Mouse (Mus musculus) large intestine, adult 2 months (tissue): ENCODE data around the gene Jmjd6. TPM values are rescaled to one million over a fixed set of nuclear protein-coding genes. Genes with fewer than 3 reads are reported as not detected.
"Not testable (repeated sequence)": the region's sequence is repeated elsewhere in the genome, so short reads cannot be mapped to it uniquely, and the experiment has no call there.

Source experiments
- DNase-seq: peaks from one replicate; pipeline ENCODE4 v3.0.0-alpha.2; 2012; ENCODE audit warnings: low read depth, low spot score
- WGBS: fragments of 180-500 bp; shearing (Covaris S2); methylation state at CpG from one replicate; pipeline ENCODE4 v1.1.7; 2018; 5-methylcytosine and 5-hydroxymethylcytosine counted together
- polyA plus RNA-seq: library from polyadenylated mRNA; depleted of rRNA; stranded (reverse); fragments of >200 nt; gene quantifications from 2 replicates; pipeline ENCODE4 v1.2.3, GENCODE M21; 2012

Gene Jmjd6
- polyA plus RNA-seq, 1 experiment, result 26.6 TPM

DNA sequence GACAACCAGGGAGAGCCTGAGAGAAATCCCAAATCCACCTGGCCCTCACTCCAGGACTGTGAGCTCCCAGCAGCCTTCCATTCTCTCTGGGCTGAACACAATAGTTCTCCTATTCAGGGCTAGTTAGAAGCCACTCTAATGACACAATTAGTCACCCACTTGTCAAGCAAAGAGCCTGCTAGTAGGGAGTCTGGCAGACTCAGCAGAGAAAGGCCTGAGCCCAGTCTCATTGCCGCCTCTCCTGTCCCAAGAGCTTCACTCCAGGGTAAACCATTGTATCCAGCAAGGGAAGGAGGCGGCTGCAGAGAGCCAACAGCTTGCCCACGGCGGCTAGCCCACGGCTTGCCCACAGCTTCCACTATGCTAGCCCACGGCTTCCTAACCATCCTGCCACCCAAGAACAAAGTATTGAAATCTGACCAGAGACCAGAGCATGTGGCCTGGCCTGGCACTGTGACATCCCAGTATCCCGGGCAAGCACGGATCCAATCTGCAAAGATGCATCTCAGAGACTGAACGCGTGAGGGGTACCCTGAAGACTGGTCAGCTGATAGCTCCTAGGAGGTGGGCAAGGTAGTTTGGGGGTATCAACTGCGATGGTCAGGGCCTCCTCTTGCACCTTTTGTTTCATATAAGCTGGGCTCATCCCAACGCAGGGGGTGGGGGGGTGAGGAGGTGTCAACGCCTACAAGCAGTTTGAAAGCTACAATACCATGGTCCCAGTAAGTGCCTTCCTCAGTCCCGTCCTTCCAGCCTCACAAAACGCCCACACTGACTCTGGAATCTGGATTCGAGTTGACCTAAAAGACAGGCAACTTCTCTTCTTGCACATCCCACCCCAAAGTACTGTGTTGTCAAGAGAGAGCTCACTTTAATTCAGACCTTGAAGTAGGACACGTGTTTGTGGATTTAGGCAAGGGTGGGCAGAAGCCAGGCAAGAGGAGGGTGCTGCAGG is 16.4 kb downstream of the Jmjd6 start:
- WGBS, result 56% methylated on average over 17 of the region's 17 CpGs
- no peak for DNase-seq

DNA sequence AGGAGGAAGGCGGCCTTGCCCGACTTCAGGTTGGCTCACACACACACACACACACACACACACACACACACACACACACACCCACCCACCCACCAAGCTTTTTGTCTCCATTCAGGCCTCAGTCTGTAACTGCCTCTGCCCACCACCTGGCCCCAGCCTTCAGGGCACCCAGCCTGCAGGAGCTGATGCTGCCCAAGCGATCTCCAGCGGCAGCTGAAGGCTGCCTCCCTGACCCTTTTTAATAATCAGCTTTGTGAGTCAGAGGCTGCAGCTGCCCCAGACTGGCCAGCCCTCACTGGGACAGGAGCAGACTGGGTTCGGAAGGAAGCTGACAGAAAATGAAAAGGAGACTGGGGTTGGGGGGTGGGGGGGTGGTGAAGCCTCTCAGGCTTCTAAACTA is 18.0 kb downstream of the Jmjd6 start:
- WGBS, result 83% methylated on average over 5 of the region's 5 CpGs
- no peak for DNase-seq

DNA sequence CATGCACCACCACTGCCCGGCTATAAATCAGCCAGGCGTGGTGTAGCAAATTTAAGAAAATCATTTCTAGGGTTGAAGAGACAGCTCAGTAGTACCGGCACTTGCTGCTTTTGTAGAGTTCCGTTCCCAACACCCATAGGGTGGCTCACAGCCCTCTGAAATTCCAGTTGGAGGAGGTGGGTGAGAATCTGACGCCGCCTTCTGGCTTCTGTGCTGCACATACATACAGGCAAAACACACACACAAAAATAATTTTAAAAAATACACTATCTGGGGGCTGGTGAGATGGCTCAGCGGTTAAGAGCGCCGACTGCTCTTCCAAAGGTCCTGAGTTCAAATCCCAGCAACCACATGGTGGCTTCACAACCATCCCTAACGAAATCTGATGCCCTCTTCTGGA is 19.4 kb downstream of the Jmjd6 start:
- DNase-seq, result not testable (repeated sequence)
- 96% methylated on average over 10 of the region's 10 CpGs for WGBS

DNA sequence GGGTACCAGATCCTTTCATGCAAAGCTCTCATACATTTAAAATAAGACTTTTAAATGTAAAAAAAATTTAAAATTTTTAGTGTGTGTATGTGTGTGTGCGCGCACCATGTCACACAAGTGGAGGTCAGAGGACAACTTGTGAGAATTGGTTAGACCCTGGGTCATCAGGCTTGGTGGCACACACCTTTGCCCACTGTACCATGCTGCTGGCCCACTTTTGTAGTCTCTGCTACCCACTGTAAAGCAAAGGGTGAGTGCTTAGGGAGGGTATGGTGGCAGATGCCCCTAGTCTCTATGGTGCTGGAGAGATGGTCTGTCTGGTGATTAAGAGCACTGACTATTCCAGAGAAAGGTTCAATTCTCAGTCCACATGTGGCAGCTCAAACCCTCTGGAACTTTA is 20.0 kb downstream of the Jmjd6 start:
- WGBS, result 100% methylated on average over 2 of the region's 2 CpGs
- DNase-seq, result no peak

DNA sequence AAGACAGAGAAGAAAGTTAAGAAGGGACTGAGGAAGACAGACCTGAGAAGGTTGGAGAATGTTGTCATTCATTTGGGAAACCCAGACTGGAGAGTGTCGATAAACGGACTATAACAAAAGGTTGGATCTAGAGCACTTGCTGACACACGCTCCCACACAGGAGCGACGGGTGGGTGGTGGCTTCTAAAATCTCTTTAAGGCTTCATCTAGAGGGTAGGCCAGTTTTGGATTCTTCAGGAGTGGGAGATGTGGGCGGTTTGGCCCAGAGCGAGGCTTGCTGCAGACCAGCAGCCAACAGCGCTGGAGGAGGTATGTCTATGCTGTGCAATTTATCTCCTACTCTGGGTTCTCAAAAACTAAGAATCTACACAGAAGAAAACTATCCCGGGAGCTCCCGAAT is 20.6 kb downstream of the Jmjd6 start:
- WGBS, result 80% methylated on average over 10 of the region's 10 CpGs
- DNase-seq, result no peak

DNA sequence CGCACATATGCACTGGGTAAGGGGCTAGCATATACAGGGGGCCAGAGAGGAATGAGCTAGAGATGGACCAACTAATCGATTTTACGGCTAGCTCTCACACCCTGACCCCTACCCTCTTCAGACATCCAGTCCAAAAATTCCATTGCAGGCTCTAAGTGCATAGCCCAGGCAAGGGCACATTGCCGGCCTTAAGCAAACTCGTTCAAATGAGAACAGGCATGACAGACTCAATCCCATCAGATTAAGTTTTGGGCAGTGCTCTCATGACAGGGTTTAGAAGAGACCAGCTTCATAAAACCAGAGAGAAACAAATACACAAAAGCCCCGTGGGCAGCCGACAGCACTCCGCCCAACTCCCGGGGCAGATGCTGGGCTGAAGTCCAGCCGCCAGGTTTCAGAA is 21.0 kb downstream of the Jmjd6 start:
- DNase-seq, result no peak
- 40% methylated on average over 10 of the region's 10 CpGs for WGBS

DNA sequence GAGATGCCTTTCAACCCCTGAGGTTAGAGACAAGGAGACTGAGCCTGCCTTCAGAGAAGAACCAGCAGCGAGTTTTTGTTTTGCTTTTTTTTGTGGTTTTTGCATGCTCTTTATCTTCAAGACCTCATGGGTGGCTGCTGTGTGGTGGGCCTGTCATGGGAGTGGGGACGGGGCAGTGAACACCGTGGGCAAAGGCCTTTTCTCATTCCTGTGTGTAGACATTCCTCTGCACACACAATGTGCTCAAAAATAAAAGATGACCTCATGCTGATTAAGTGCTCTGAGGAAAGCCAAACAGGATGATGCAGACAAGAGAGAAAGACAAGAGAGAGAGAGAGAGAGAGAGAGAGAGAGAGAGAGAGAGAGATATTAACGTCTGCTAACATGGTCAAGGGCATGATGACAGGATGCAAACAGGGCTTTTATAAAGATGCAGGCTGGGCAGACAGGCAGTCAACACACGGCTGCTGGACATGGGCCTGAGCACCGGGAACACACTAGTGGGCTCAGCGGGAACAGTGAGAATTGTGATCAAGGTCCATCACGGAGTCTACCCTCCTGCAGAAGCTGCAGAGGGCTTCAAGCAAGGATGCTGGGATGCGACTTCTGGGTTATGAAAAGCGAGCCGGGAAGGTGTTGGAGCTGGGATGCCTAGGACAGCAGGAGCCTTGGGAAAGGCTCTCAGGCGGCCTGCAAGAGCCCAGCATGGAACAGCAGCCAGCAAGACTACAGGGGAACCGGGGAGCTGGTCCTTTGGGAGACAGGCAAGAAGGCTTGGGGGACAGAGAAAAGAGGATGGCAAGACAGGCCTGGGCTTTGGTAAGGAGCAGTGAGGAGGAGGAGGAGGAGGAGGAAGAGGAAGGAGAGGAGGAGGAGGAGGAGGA is 21.9 kb downstream of the Jmjd6 start:
- 74% methylated on average over 13 of the region's 13 CpGs for WGBS
- DNase-seq, result no peak

DNA sequence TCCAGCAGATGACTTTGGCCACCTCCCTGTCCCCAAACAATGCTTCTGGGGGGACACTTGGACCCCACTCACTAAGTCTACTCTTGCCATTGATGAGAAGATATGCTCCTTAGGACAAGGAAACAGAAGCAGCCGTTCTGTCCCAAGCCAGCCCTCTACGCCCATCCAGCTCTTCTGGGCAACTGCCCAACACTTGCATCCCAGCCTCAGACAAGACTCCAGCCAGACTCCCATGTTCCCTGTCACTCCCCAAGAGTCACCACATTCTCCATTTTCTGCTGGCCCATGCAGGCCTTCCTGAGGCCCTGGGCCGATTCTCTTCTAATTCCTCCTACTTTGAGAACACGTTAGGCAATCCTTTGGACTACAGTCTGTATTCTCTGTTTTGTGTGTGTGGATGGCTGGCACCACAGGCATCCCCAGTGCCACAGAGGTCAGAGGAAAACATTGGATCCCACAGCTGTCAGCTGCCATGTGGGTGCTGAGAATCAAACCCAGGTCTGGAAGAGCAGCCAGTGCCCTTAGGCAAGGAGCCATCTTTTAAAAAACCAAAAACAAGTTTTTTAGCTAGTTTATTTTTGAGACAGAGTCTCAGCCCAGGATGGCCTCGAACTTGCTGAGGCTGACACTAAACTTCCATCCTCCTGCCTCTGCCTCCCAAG is 23.2 kb downstream of the Jmjd6 start:
- no peak for DNase-seq
- WGBS, result 60% methylated on average over 5 of the region's 5 CpGs

DNA sequence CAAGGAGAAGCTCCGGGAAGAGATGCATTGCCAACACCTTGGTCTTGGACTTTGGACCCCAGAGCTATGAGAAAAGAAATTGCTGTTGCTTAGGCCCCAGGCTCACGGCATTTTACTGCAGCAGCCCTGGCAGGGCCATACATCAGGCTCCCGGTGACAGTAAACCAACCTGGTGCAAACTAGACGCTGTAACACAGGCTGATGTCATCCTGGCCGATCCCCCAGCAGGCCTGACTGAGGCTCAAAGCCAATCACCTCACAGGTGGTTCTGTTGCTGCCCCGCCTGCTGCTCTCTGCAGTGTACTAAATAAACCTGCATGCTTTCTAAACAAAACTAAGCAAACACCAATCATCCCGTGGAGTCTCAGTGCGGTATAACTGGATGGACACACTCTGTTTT is 24.5 kb downstream of the Jmjd6 start:
- DNase-seq, result peak; percentile 45
- 19% methylated on average over 8 of the region's 8 CpGs for WGBS

DNA sequence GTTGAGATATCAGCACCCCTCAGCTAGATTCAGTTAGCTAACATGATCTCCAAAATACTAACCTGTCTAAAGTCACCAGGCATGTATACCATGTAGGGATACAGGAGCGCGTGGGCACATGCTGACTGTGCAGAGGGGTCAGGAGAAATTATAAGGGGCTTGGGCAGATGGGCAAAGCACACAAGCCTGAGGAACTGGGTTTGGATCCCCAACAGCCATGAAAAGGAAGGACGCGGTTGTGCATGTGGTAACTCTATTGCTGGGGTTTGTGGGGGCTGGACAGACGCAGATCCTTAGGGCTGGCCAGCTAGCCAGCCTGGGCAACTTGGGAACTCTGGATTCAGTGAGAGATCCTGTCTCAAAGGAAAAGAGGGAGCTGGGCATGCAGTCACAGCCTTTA is 25.7 kb downstream of the Jmjd6 start:
- DNase-seq, result no peak
- WGBS, result 95% methylated on average over 5 of the region's 5 CpGs

DNA sequence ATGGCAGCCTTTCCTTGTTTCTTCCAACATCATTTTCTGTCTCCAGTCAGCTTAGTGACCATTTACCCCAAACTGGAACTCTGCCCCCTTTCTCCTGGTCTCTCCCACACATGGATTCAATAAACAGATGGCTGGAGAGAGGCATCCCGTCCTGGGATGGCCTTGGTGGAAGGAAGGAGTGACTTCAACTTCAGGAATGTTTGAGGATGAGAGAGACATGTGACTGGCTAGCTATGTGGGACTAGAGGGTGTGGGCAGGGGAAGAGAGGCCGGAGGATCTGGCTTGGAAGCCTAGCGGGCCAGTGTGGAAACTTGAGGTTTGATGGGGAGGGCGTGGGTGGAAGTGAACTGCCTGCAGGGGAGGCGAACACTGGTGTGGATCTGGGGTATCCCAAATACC is 26.5 kb downstream of the Jmjd6 start:
- WGBS, result 70% methylated on average over 5 of the region's 5 CpGs
- DNase-seq, result no peak

DNA sequence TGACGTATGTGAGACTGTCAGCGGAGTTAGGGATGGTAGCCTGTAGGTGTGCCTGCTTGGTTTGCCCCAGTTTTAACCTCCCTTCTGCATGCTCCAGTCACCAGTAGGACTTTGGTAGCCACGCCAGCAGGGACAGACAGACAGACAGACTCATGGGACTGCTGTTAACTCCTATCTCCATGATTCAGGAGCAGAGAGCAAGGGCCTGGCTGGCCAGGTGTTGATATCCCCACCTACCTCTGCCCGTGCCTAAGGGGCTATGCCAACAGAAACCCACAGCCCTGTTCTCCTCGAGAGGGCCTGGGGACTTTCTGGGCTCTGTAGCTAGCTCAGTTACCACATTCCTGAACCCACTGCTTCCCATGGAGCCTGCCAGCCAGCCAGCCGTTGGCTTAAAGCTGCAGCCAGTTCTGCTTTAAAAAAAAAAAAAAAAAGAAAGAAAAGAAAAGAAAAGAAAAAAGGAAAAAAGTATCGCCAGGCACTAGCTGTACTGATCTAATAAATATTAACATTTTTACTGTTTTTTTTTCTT is 28.3 kb downstream of the Jmjd6 start:
- no peak for DNase-seq
- 69% methylated on average over 7 of the region's 7 CpGs for WGBS

DNA sequence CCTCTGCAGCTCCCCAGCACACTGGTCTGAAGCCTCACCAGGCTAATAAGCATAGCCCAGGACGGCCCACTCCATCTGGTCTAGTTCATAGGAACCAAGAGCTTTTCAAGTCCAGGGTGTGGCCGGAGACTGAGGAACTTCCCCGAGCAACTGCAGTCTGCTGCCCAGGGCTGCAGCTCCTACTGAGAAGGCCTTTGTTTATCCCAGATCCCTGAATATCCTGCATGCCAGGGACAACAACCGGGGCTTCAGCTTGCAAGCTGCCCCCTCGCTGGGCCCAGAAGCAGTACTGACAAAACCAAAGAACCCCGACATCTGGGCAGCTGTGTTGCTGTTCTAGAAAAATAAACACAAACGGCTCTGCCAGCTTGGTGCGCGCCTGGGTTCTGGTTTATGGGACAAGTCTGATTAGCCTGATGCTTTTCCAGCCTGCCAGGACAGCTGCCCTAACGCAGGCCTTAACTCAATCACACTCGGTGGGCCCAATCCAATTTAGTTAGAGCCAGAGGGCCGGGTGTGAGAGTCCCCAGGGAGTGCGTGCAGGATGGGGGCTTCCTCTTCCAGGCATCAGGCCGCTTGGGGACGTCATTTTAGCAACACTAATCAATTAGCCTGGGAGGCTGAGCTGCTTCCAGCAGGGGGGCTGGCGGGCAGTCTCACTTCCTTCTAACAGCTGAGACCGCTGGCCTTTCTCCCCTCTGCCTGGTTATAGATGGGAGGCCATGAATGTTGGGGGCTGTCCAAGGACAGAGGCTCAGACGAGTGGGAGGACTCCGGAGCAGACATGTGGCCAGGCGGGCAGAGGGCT is 29.0 kb downstream of the Jmjd6 start:
- 33% methylated on average over 20 of the region's 20 CpGs for WGBS
- no peak for DNase-seq

DNA sequence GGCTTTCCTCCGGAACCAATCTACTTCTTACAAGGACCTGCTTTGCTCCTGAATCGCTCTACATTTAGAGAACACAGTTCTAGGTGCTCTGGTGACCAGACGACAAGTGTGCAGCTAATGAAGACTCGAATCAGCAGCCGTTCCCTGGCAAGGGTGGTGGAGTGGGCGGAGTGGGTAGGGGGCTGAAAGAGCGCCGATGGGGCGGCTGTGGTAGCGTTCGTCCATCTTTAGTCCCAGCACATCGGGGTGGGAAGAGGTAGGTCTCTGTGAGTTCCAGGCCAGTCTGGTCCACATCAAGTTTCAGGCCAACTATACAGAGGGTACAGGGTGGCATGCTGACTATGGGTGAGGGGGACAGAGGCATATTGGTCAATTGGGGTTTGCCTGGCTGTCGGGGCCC is 29.6 kb downstream of the Jmjd6 start:
- DNase-seq, result no peak
- WGBS, result 91% methylated on average over 13 of the region's 13 CpGs

DNA sequence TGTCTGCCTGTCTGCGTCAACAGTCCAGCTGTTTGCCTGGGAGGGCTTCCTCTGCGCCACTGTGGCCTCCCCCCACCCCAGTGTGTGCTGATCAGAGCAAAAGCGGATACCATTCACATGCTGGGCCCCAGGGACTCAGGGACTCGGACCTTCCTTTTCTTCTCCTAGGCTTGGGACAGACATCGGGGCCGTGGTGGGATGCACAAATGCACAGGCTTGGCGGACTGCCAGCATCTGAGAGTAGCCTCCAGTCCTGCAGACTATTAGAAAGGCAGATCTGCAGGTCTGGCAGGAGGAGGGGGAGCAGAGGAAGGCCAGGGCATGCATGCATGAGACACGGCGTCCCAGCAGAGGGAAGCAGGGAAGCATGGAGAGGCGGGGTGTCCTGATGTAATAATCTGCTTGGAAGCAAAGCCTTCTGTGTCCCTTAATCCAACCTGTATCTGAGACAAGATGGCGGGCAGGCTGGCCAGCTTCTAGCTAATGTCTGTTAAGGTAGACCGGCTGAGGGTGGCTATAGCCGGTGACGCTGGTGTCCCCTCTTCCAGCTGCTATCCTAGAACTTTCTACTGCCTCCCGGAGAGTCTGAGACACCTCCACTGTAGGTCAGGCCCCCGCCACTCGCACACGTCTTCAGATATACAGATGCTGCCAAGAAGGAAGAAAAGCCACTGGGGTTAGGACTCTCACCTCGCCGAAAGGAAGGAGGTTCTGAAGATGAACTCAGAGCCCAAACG is 30.3 kb downstream of the Jmjd6 start:
- no peak for DNase-seq
- WGBS, result 74% methylated on average over 21 of the region's 21 CpGs

DNA sequence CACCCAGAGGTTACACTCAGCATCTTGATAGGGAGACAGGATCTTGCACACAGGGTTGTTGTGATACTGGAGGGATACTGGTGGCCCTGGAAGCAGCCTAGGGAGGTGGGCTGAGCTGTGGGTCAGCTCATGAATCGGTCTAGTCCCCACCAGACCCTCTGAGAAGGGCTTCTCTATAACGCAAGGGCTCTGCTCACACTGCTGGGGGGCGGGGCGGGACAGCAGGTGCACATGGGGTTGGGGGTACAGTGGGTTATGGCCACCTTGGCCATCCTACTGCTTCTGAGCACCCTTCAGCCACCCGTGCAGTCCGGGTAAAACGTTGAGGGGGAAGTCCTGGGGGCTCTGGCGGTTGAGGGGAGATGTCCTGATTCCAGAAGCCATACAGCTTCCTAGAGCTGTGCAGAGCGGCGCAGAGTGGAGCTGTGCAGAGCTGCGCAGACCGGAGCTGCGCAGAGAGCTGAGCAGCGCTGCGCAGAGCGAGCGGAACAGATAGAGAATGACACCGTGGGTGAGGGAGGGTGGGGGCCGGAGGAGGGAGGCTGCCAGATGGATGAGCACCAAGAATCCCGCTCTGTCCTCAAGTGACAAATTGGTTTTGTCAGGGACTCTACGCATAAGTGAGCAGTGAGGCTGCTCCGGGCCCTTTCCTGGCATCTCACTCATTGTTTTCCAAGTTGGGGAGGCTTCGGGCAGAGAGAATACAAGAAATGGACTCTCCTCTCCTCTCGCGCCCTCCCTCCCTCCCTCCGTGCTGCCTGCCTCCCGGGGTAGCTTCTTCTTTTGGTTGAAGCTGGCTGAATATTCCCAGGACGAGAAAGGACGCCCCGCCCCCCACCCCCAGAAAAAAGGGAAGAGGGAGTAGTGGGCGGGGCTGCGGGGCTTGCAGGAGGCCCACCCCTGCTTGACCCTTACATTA is 32.0 kb downstream of the Jmjd6 start:
- 50% methylated on average over 32 of the region's 32 CpGs for WGBS
- DNase-seq, result no peak

DNA sequence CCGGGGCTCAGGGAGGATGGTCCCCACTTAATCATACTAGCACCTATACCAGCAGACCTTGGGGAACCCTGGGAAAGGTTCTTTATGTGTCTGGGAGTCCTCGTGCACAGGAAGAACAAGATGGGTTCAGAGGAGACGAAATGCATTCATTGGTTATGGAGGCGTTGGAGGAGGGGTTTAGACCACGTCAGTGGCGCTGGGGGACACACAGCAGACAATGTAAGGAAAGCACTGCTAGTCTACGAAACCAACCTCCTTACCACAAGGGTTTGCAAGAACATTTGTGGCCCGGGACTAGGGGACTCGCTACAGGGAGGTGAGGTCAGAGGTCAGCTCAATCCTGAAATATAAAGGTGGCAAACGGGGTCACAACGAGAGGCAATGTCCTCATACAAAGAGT is 32.7 kb downstream of the Jmjd6 start:
- WGBS, result 92% methylated on average over 11 of the region's 11 CpGs
- DNase-seq, result no peak
